Mouse (Mus musculus) embryonic facial prominence, embryonic 12.5 days (tissue): ENCODE data around the gene Pde4d. TPM values are rescaled to one million over a fixed set of nuclear protein-coding genes. Genes with fewer than 3 reads are reported as not detected.

ENCODE experiments used
- ATAC-seq: fragments of 200-750 bp; cut with Nextera tagmentation; 2 replicates; pipeline ENCODE4 v1.8.0; 2017; ENCODE audit not compliant: insufficient number of reproducible peaks, insufficient read depth, low FRiP score, low TSS enrichment
- H3K27ac ChIP-seq: fragments of 300-500 bp; sonication (generic); 2 replicates; pipeline ENCODE4 v1.5.1; 2016; ENCODE audit warnings: mild to moderate bottlenecking
- H3K27me3 ChIP-seq: fragments of 300-500 bp; sonication (generic); 2 replicates; pipeline ENCODE4 v1.6.1; 2016; ENCODE audit warnings: mild to moderate bottlenecking, moderate library complexity
- H3K36me3 ChIP-seq: fragments of 300-500 bp; sonication (generic); 2 replicates; pipeline ENCODE4 v1.6.1; 2016; ENCODE audit warnings: mild to moderate bottlenecking
- H3K4me1 ChIP-seq: fragments of 300-500 bp; sonication (generic); 2 replicates; pipeline ENCODE4 v1.6.1; 2016
- H3K4me2 ChIP-seq: fragments of 300-500 bp; sonication (generic); replicated peaks from 2 replicates; pipeline ENCODE4 v1.6.1; 2016; ENCODE audit warnings: mild to moderate bottlenecking, moderate library complexity
- H3K4me3 ChIP-seq: fragments of 300-500 bp; sonication (generic); 2 replicates; pipeline ENCODE4 v1.5.1; 2016; ENCODE audit warnings: mild to moderate bottlenecking
- H3K9ac ChIP-seq: fragments of 300-500 bp; sonication (generic); 2 replicates; pipeline ENCODE4 v1.6.1; 2016; ENCODE audit warnings: mild to moderate bottlenecking, moderate library complexity
- H3K9me3 ChIP-seq: fragments of 300-500 bp; sonication (generic); 2 replicates; pipeline ENCODE4 v1.6.1; 2016; ENCODE audit warnings: mild to moderate bottlenecking, moderate library complexity
- WGBS: fragments of 180-500 bp; shearing (Covaris S2); methylation state at CpG from one replicate; pipeline ENCODE4 v1.1.7; 2016; 5-methylcytosine and 5-hydroxymethylcytosine counted together
- polyA plus RNA-seq: library from polyadenylated mRNA; unstranded; fragments of >200 nt; fragmentation: Nextera tagmentation; extraction: Ambion mirVana; gene quantifications from 2 replicates; pipeline ENCODE4 v1.2.1, GENCODE M21; 2016

Gene Pde4d
- polyA plus RNA-seq, 1 experiment from 2014 or later, result 20.4 TPM

DNA sequence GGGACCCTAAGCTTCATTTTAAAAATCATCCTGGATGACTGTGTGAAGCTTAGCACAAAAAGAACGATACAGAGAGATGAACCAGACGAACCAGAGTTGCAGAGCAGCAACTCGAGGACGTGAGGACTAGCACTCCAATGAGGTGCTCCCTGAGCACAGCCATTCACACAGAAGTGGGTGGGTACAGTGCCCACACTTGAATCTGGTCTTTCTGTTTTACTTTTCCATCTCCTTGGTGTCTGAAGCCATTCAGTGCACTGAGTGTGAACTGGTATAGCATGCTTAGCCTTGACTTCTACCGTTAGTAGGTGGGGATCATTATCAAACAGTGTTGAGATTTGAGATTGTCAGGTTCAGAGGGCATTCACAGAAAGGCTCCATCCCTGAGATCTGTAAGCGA is 87.2 kb downstream of the Pde4d start:
- Histone ChIP-seq H3K27ac (no peak overlapping the region), H3K27me3 (no peaks in the 10 kb centered on the region), H3K4me2 (no peak overlapping the region), H3K9me3 (no peaks in the 10 kb centered on the region), H3K36me3 (no peaks in the 10 kb centered on the region), H3K4me3 (no peak overlapping the region), H3K4me1 (no peaks in the 10 kb centered on the region), H3K9ac (no peak overlapping the region)
- WGBS, result 80% methylated on average over 6 of the region's 6 CpGs
- no peak for ATAC-seq

DNA sequence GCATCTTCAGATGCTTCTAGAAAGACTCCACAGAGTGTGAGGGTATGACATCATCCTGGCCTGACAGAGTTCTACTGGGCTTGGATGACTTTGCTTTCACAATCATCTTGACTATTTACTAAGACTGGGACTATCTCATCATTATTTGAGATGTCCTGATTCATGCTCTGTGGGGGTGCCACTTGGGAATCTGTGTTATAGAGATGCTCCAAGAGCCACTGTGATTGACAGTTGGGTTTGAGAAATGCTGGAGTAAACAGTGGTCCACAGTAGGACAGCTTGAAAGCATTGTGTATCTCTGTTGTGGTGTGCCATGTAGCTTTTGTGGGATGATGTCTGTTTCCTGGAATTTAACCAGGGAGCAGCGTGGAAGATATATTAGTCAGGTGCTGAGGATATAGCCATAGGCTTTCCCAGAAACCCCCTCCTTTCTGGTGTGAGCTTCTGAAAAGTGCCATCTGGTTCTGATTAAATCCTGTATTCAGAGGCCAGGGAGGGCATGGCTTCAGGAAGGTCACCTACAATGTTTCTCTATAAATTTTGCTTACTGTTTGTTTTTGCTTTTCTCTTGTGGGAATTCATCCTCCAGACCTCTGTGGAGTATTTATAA is 89.1 kb downstream of the Pde4d start:
- no peak overlapping the region for H3K9ac ChIP-seq
- no peaks in the 10 kb centered on the region for H3K4me1 ChIP-seq
- no peaks in the 10 kb centered on the region for H3K36me3 ChIP-seq
- ATAC-seq, result 0 out of 2 replicates have a peak, but pooled peaks have one; percentile 22
- H3K27ac ChIP-seq, result no peak overlapping the region
- no peak overlapping the region for H3K4me2 ChIP-seq
- H3K4me3 ChIP-seq, result no peak overlapping the region
- no peaks in the 10 kb centered on the region for H3K27me3 ChIP-seq
- 18% methylated on average over 1 of the region's 1 CpGs for WGBS
- H3K9me3 ChIP-seq, result no peaks in the 10 kb centered on the region

GRCm38 (mm10) chr13:108541488-108541887 is 91.7 kb downstream of the Pde4d start:
- 85% methylated on average over 3 of the region's 3 CpGs for WGBS
- no peaks in the 10 kb centered on the region for H3K27me3 ChIP-seq
- no peak overlapping the region for H3K4me3 ChIP-seq
- H3K9me3 ChIP-seq, result no peaks in the 10 kb centered on the region
- no peaks in the 10 kb centered on the region for H3K36me3 ChIP-seq
- no peak overlapping the region for H3K9ac ChIP-seq
- H3K4me2 ChIP-seq, result no peak overlapping the region
- no peaks in the 10 kb centered on the region for H3K4me1 ChIP-seq
- no peak overlapping the region for H3K27ac ChIP-seq
- no peak for ATAC-seq

- Histone ChIP-seq H3K27ac (no peak overlapping the region), H3K9ac (no peak overlapping the region), H3K27me3 (no peaks in the 10 kb centered on the region), H3K9me3 (no peaks in the 10 kb centered on the region), H3K4me1 (no peaks in the 10 kb centered on the region), H3K36me3 (no peaks in the 10 kb centered on the region), H3K4me2 (no peak overlapping the region), H3K4me3 (no peak overlapping the region)
- no peak for ATAC-seq
- 78% methylated on average over 5 of the region's 5 CpGs for WGBS
Observed at GRCm38 (mm10) chr13:108542342-108542761, 92.6 kb downstream of the Pde4d start.

DNA sequence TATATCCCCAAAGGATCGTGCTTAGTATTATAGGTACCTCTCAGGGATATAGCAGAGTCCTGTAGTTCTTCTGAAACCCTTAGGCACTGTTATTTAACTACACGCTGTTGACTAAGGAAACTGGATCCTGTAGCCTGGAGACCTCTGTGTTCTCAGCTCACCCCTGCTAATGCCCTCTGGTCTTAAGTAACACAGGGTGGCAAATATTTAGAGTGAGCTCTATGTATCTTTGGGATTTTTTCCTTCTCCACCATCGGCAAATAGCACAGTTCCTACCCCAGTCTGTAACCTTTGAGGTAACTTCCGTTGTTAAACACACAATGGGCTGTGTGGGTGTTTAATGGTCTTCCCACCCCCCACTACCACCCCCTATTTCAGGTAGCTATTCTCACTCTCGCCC is 102.5 kb downstream of the Pde4d start:
- H3K27ac ChIP-seq, result no peak overlapping the region
- no peak for ATAC-seq
- H3K9me3 ChIP-seq, result no peaks in the 10 kb centered on the region
- H3K36me3 ChIP-seq, result no peaks in the 10 kb centered on the region
- no peak overlapping the region for H3K4me3 ChIP-seq
- H3K4me1 ChIP-seq, result no peaks in the 10 kb centered on the region
- H3K9ac ChIP-seq, result no peak overlapping the region
- WGBS, result 49% methylated on average over 5 of the region's 5 CpGs
- H3K27me3 ChIP-seq, result no peaks in the 10 kb centered on the region
- H3K4me2 ChIP-seq, result no peak overlapping the region

DNA sequence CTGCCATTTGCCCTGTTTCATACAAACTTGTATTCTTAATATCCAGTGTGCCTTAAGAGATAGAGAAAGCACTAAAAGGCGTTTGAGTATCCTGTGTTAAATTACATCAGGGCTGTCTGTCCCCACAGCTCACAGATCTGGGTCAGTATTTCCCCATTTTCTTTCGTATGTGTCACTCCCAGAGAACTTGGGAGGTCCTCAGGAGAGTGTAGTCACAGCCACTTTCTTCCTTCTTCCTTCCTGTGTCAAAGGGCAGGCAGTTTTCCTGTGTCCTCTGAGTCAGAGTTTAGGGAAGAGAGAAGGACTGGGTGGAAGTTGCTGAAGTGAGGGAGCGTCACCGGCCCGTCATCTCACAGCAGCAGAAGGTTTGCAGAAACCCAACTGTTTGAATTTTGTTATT is 103.2 kb downstream of the Pde4d start:
- no peaks in the 10 kb centered on the region for H3K36me3 ChIP-seq
- no peak overlapping the region for H3K27ac ChIP-seq
- H3K9ac ChIP-seq, result no peak overlapping the region
- H3K27me3 ChIP-seq, result no peaks in the 10 kb centered on the region
- no peaks in the 10 kb centered on the region for H3K4me1 ChIP-seq
- H3K4me2 ChIP-seq, result no peak overlapping the region
- H3K4me3 ChIP-seq, result no peak overlapping the region
- WGBS, result 69% methylated on average over 5 of the region's 5 CpGs
- no peaks in the 10 kb centered on the region for H3K9me3 ChIP-seq
- ATAC-seq, result no peak

DNA sequence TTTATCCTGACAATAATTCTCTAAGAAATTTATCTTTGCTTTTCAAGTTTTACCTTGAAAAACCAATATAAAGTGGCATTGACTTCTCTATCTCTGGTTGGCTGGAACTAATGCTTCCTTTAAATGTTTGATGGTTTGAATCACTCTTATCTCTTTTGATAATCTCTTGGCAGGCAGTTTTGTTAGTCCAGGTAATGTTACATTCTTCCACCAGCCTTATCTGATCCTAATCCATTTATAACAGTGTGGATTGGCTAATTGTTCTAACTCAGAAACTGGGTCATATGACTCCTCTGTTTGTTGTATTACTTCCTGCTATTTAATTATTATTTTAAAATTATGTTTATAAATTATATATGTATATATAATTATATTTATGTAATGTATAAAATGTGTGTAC is 105.2 kb downstream of the Pde4d start:
- Histone ChIP-seq H3K27ac (no peak overlapping the region), H3K27me3 (no peaks in the 10 kb centered on the region), H3K4me3 (no peak overlapping the region), H3K4me1 (no peaks in the 10 kb centered on the region), H3K9me3 (no peaks in the 10 kb centered on the region), H3K4me2 (no peak overlapping the region), H3K9ac (no peak overlapping the region), H3K36me3 (no peaks in the 10 kb centered on the region)
- no peak for ATAC-seq

- Histone ChIP-seq H3K27ac (no peak overlapping the region), H3K36me3 (no peaks in the 10 kb centered on the region), H3K4me1 (no peaks in the 10 kb centered on the region), H3K9ac (no peak overlapping the region), H3K4me2 (no peak overlapping the region), H3K9me3 (no peaks in the 10 kb centered on the region), H3K4me3 (no peak overlapping the region), H3K27me3 (no peaks in the 10 kb centered on the region)
- ATAC-seq, result no peak
- 70% methylated on average over 3 of the region's 3 CpGs for WGBS
Observed at GRCm38 (mm10) chr13:108596938-108597337, 147.2 kb downstream of the Pde4d start.

- 60% methylated on average over 3 of the region's 3 CpGs for WGBS
Observed at GRCm38 (mm10) chr13:108598673-108599072, 148.9 kb downstream of the Pde4d start.

GRCm38 (mm10) chr13:108599186-108599900 is 149.6 kb downstream of the Pde4d start:
- H3K27ac ChIP-seq, result no peak overlapping the region

More at GRCm38 (mm10) chr13:108598673-108599072, 148.9 kb downstream of the Pde4d start:
- no peak overlapping the region for H3K9ac ChIP-seq
- no peaks in the 10 kb centered on the region for H3K27me3 ChIP-seq
- no peaks in the 10 kb centered on the region for H3K4me1 ChIP-seq
- H3K36me3 ChIP-seq, result no peaks in the 10 kb centered on the region
- no peaks in the 10 kb centered on the region for H3K9me3 ChIP-seq
- no peak overlapping the region for H3K4me3 ChIP-seq
- ATAC-seq, result no peak
- H3K4me2 ChIP-seq, result no peak overlapping the region
- no peak overlapping the region for H3K27ac ChIP-seq

DNA sequence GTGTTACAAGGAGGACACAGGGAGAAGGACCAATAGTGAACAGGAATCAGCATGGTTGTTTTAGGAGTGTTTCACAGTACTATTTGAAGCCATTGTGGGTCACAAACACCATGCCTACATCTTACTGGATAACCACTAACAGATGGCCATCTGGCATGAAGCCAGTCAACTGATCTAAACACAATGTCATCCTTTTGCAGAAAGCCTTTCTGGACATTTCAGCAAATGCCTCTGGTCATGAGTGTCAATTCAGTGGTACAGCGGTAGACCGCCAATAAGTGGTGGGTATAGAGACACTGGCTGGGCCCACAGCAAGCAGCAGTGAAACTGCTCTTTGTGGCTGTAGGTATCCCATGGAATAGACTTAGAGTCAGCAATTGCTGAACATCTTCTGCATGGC is 151.3 kb downstream of the Pde4d start:
- no peaks in the 10 kb centered on the region for H3K27me3 ChIP-seq
- H3K36me3 ChIP-seq, result no peaks in the 10 kb centered on the region
- no peak for ATAC-seq
- no peaks in the 10 kb centered on the region for H3K4me1 ChIP-seq
- H3K9me3 ChIP-seq, result no peaks in the 10 kb centered on the region
- H3K9ac ChIP-seq, result no peak overlapping the region
- H3K4me3 ChIP-seq, result no peak overlapping the region
- H3K4me2 ChIP-seq, result no peak overlapping the region
- WGBS, result 91% methylated on average over 2 of the region's 2 CpGs
- H3K27ac ChIP-seq, result no peak overlapping the region

More at GRCm38 (mm10) chr13:108599186-108599900, 149.6 kb downstream of the Pde4d start:
- Histone ChIP-seq H3K4me1 (no peaks in the 10 kb centered on the region), H3K36me3 (no peaks in the 10 kb centered on the region), H3K9me3 (no peaks in the 10 kb centered on the region), H3K27me3 (no peaks in the 10 kb centered on the region), H3K4me2 (no peak overlapping the region), H3K9ac (no peak overlapping the region), H3K4me3 (no peak overlapping the region)
- 76% methylated on average over 6 of the region's 6 CpGs for WGBS
- ATAC-seq, result peak; percentile 47; the same call in 1 of the 2 replicates

- Histone ChIP-seq H3K9ac (no peak overlapping the region), H3K36me3 (no peaks in the 10 kb centered on the region), H3K9me3 (no peaks in the 10 kb centered on the region), H3K4me1 (no peaks in the 10 kb centered on the region), H3K27ac (no peak overlapping the region), H3K4me2 (no peak overlapping the region), H3K27me3 (no peaks in the 10 kb centered on the region), H3K4me3 (no peak overlapping the region)
- ATAC-seq, result no peak
- 59% methylated on average over 1 of the region's 1 CpGs for WGBS
Observed at GRCm38 (mm10) chr13:108603502-108603901, 153.8 kb downstream of the Pde4d start.
